Mouse (Mus musculus): ENCODE results near the gene Gcnt2. TPM values are rescaled to one million over a fixed set of nuclear protein-coding genes. Genes with fewer than 3 reads are reported as not detected.

Gene Gcnt2
- total RNA-seq, 1 experiment, result 21.8 TPM

DNA sequence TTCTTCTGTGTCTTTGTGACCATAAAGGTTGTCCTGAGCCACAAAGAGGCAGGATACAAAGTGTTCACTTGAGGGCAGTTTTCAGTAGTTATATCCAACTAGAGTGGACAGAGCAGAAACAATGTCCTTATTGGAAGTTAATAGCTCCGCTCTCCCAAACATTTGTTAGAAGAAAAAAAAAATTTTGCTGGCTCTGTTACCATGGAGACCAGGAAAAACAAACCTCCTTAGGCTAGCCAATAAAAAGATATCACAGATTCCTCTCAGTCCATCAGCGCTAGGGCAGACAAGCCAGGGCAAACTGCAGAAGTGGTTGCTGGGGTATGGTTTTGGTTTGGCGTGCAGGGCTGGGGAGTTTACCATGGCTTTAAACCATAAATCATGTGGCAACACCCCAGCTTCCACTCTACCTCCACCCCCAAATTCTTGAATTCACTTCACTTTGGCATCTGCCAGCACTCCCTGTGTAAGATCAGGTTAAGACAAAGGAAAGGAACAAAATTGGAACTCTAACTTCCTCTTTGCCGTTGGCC, 54.6 kb downstream of the Gcnt2 start:
- peaks cover 2% of the 10 kb centered on the region; the same call in 1 of the 2 replicates for H3K36me3 ChIP-seq (ENCODE audit: control insufficient read depth, insufficient read depth, low read length, poor library complexity, severe bottlenecking)
- peaks cover 0 to 14% of the 10 kb centered on the region in 2 experiments; a peak in 3 of 4 replicates for H3K4me1 ChIP-seq (ENCODE audit: control insufficient read depth in 2 of 2, insufficient read depth in 2 of 2, low read length in 2 of 2, poor library complexity in 1 of 2)
- no peak for DNase-seq (ENCODE audit: low read depth, low spot score)
- H3K9ac ChIP-seq (ENCODE audit: insufficient read depth, low read depth, low read length, poor library complexity, severe bottlenecking), result no peak overlapping the region
- H3K9me3 ChIP-seq (ENCODE audit: control insufficient read depth, insufficient read depth, low read depth, low read length), result no peaks in the 10 kb centered on the region
- H3K4me3 ChIP-seq (ENCODE audit: insufficient read depth in 1 of 2, low read depth in 1 of 2, low read length in 2 of 2, poor library complexity in 1 of 2, severe bottlenecking in 1 of 2), result no peak overlapping the region
- H3K27ac ChIP-seq (ENCODE audit: insufficient read depth, low read depth, low read length, poor library complexity, severe bottlenecking), result peak overlapping the region; percentile 28; the same call in 1 of the 2 replicates
- in situ Hi-C loops (cut with MboI; ENCODE audit: low sequenced_read_pairs in 2 of 2, unreplicated experiment in 2 of 2), result no loop called here
- TF ChIP-seq HCFC1 (IDR thresholded peaks at IDR 0.05; ENCODE audit: borderline replicate concordance, insufficient read depth, low read length), result no peak
- TF ChIP-seq ZNF384 (IDR thresholded peaks at IDR 0.05; ENCODE audit: low read depth, low read length), result no peak
- TF ChIP-seq MAFK (IDR thresholded peaks at IDR 0.05; ENCODE audit: insufficient read depth, low read depth, low read length), result no peak
- no peak for TF ChIP-seq ZC3H11A (IDR thresholded peaks at IDR 0.05; ENCODE audit: borderline replicate concordance, low read depth, low read length)
- TF ChIP-seq CHD2 (IDR thresholded peaks at IDR 0.05; ENCODE audit: low read depth, low read length), result no peak

DNA sequence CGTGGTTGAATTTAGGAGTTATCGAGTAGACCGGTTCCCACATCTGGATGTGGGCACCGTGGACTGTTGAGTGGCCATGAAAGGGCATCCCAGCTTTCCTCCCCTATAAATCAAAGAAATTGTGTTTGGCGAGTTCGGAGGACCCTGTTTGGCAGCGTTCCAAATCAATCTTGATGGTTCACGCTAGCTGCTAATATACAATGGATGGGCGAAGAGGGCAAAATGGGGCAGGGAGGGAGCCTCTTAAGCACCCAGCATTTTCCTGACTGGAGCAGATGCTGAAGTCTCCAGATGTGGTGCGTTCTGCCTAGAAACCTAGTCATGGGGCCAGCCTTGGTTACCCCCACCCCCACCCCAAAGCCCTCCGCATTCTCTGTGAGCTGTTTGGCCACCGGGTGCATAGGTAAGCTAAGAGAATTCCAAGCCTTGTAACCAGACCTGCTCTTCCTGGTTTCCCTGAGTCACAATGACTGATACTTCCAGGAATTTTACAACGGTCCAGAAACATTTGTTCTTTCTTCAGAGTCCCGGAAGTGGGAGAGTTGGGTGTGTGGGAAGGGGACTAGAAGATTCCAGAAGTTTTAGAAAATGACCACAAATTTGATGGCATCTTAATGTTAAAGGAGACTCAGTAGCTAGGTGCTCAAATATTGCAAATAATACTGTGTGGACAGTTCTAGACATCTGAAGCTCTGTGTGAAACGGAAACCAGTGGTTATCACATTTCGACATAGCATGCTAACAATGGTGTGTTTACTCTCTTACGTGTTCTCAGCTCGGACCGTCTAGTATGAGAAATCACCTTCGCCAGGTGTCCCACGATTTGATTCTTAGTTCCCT, 57.0 kb downstream of the Gcnt2 start:
- peaks cover 5% of the 10 kb centered on the region; the same call in 1 of the 2 replicates for H3K36me3 ChIP-seq (ENCODE audit: control insufficient read depth, insufficient read depth, low read length, poor library complexity, severe bottlenecking)
- DNase-seq (ENCODE audit: low read depth, low spot score), result no peak

DNA sequence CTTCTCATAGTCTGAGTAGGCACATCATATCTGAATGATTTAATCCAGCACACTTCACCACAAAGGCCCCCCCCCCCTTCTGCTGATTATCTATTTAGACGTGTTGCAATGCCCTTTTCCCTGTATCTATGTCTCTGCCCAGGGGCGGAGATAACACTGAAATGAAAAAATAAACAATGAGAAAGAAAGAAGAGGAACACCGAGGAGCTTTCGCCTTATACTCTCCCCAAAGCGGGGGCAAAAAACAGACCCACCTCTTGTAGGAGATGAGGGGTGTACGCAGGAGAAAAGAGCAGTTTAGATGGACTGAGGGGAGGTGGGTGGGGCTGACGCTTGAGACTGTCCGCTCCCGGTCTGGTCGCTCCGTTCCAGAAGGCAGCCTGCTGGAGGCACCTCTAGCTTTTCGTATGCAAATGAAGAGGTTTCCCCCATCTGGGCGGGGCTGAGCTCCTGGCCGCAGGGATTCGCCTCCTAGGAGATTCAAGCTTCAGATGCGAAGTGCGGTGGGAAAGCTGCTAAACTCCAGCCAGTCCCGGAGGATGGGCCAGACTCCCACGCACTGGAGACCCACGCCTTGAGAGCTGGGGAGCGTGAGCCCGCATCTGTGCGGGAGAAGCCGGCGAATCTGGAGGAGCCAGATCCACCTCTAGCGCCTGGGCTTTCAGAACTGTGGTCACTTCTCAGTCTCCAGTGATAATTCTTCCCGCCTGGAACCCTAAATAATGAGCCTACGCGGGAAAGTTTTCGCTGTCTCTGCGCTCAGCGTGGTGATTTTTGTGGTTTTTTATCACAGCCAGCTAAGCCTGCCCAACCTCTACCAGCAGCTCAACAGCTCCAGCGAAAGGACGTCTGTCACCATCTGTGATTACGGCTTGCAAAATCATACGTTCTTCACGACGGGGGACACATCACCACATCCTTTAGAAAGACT, 57.9 kb downstream of the Gcnt2 start:
- peak; percentile 91 for DNase-seq (ENCODE audit: low read depth, low spot score)
- in situ Hi-C loops (cut with MboI; ENCODE audit: low sequenced_read_pairs in 2 of 2, unreplicated experiment in 2 of 2), result no loop called here
- peaks cover under 1 to 28% of the 10 kb centered on the region in 2 experiments for H3K4me1 ChIP-seq (ENCODE audit: control insufficient read depth in 2 of 2, insufficient read depth in 2 of 2, low read length in 2 of 2, poor library complexity in 1 of 2)
- no peaks in the 10 kb centered on the region for H3K9me3 ChIP-seq (ENCODE audit: control insufficient read depth, insufficient read depth, low read depth, low read length)
- peak overlapping the region; percentile 74 for H3K9ac ChIP-seq (ENCODE audit: insufficient read depth, low read depth, low read length, poor library complexity, severe bottlenecking)
- peak overlapping the region; percentile 97 for H3K27ac ChIP-seq (ENCODE audit: insufficient read depth, low read depth, low read length, poor library complexity, severe bottlenecking)
- H3K36me3 ChIP-seq (ENCODE audit: control insufficient read depth, insufficient read depth, low read length, poor library complexity, severe bottlenecking), result peaks cover 3% of the 10 kb centered on the region; the same call in 1 of the 2 replicates
- TF ChIP-seq HCFC1 (IDR thresholded peaks at IDR 0.05; ENCODE audit: borderline replicate concordance, insufficient read depth, low read length), result no peak; the same call in 1 of the 2 replicates
- no peak for TF ChIP-seq CHD2 (IDR thresholded peaks at IDR 0.05; ENCODE audit: low read depth, low read length)
- TF ChIP-seq ZNF384 (IDR thresholded peaks at IDR 0.05; ENCODE audit: low read depth, low read length), result no peak
- TF ChIP-seq ZC3H11A (IDR thresholded peaks at IDR 0.05; ENCODE audit: borderline replicate concordance, low read depth, low read length), result no peak
- TF ChIP-seq MAFK (IDR thresholded peaks at IDR 0.05; ENCODE audit: insufficient read depth, low read depth, low read length), result no peak
- H3K4me3 ChIP-seq (ENCODE audit: insufficient read depth in 1 of 2, low read depth in 1 of 2, low read length in 2 of 2, poor library complexity in 1 of 2, severe bottlenecking in 1 of 2), result peak overlapping the region; percentile 68 to 69

More for the DNA sequence above, 57.0 kb downstream of the Gcnt2 start:
- Histone ChIP-seq H3K9me3 (ENCODE audit: control insufficient read depth, insufficient read depth, low read depth, low read length) (no peaks in the 10 kb centered on the region), H3K4me3 (ENCODE audit: insufficient read depth in 1 of 2, low read depth in 1 of 2, low read length in 2 of 2, poor library complexity in 1 of 2, severe bottlenecking in 1 of 2) (peak overlapping the region; percentile 32 to 68), H3K9ac (ENCODE audit: insufficient read depth, low read depth, low read length, poor library complexity, severe bottlenecking) (peak overlapping the region; percentile 78), H3K4me1 (ENCODE audit: control insufficient read depth in 2 of 2, insufficient read depth in 2 of 2, low read length in 2 of 2, poor library complexity in 1 of 2) (peaks cover 0 to 23% of the 10 kb centered on the region in 2 experiments; a peak in 3 of 4 replicates), H3K27ac (ENCODE audit: insufficient read depth, low read depth, low read length, poor library complexity, severe bottlenecking) (peak overlapping the region; percentile 97)
- in situ Hi-C loops (cut with MboI; ENCODE audit: low sequenced_read_pairs in 2 of 2, unreplicated experiment in 2 of 2), result no loop called here
- TF ChIP-seq CHD2 (IDR thresholded peaks at IDR 0.05; ENCODE audit: low read depth, low read length) (no peak), MAFK (IDR thresholded peaks at IDR 0.05; ENCODE audit: insufficient read depth, low read depth, low read length) (peak; percentile 91)

GRCm38 (mm10) chr13:40921326-40922059, 61.9 kb downstream of the Gcnt2 start:
- Histone ChIP-seq H3K4me1 (ENCODE audit: control insufficient read depth in 2 of 2, insufficient read depth in 2 of 2, low read length in 2 of 2, poor library complexity in 1 of 2) (peaks cover 14 to 24% of the 10 kb centered on the region in 2 experiments), H3K9ac (ENCODE audit: insufficient read depth, low read depth, low read length, poor library complexity, severe bottlenecking) (no peak overlapping the region), H3K36me3 (ENCODE audit: control insufficient read depth, insufficient read depth, low read length, poor library complexity, severe bottlenecking) (peaks cover 4% of the 10 kb centered on the region), H3K9me3 (ENCODE audit: control insufficient read depth, insufficient read depth, low read depth, low read length) (no peaks in the 10 kb centered on the region), H3K27ac (ENCODE audit: insufficient read depth, low read depth, low read length, poor library complexity, severe bottlenecking) (no peak overlapping the region), H3K4me3 (ENCODE audit: insufficient read depth in 1 of 2, low read depth in 1 of 2, low read length in 2 of 2, poor library complexity in 1 of 2, severe bottlenecking in 1 of 2) (no peak overlapping the region)
- no peak for TF ChIP-seq MAFK (IDR thresholded peaks at IDR 0.05; ENCODE audit: insufficient read depth, low read depth, low read length)
- no peak for TF ChIP-seq ZC3H11A (IDR thresholded peaks at IDR 0.05; ENCODE audit: borderline replicate concordance, low read depth, low read length)
- TF ChIP-seq CHD2 (IDR thresholded peaks at IDR 0.05; ENCODE audit: low read depth, low read length), result no peak
- TF ChIP-seq ZNF384 (IDR thresholded peaks at IDR 0.05; ENCODE audit: low read depth, low read length), result no peak
- TF ChIP-seq HCFC1 (IDR thresholded peaks at IDR 0.05; ENCODE audit: borderline replicate concordance, insufficient read depth, low read length), result no peak
- DNase-seq (ENCODE audit: low read depth, low spot score), result no peak
- in situ Hi-C loops (cut with MboI; ENCODE audit: low sequenced_read_pairs in 2 of 2, unreplicated experiment in 2 of 2), result no loop called here
